Mouse (Mus musculus): ENCODE data around the gene Fabp3. TPM values are rescaled to one million over a fixed set of nuclear protein-coding genes. Genes with fewer than 3 reads are reported as not detected.
A peak's percentile ranks its signal among the peaks of the same experiment; 100 is the strongest.

Fabp3 gene
- polyA plus RNA-seq, 1 experiment from 2014 or later: 74.2 TPM

DNA sequence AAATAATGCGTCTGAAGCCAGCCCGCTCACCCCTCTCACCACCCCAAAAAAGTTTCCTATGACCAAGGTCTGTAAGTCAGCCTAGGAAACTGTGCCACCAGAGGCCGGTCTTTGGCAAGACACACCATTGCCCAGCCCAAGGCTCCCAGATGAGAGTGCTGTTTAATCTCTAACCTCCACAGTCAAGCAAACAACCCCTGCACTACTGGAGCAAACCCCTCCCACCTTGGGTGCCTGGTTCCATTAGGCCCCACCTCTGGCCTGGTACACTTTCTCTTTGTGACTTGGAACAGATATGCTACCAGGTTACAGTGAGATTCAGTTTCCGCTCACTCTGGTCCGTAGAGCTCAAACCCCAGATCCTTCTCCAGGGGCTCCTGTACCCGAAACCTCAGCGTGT lies 41.3 kb upstream of the Fabp3 start:
- Histone ChIP-seq H3K4me2 (replicated peaks; ENCODE audit: low read depth) (peak overlapping the region; percentile 43), H3K4me1 (replicated peaks; ENCODE audit: control insufficient read depth, insufficient read depth) (no peaks in the 10 kb centered on the region), H3K36me3 (ENCODE audit: control insufficient read depth, insufficient read depth, low read length) (no peaks in the 10 kb centered on the region), H3K27ac (replicated peaks) (peak overlapping the region; percentile 90), H3K9me3 (ENCODE audit: control insufficient read depth, low read length) (no peaks in the 10 kb centered on the region), H3K4me3 (ENCODE audit: low read depth, low read length) (0 out of 2 replicates have a peak overlapping the region, but pooled peaks have one; percentile 17), H3K9ac (ENCODE audit: low read length) (peak overlapping the region; percentile 35; the same call in 1 of the 2 replicates), H3K27me3 (ENCODE audit: control insufficient read depth, insufficient read depth, low read length) (no peaks in the 10 kb centered on the region)
- 53% methylated on average over 7 of the region's 7 CpGs for WGBS
- DNase-seq (ENCODE audit: low spot score) (peak; percentile 88), ATAC-seq (ENCODE audit: low FRiP score, low TSS enrichment) (peak; percentile 91)
- TF ChIP-seq EP300 (optimal IDR thresholded peaks at IDR 0.05): no peak
- peak; percentile 29 for TF ChIP-seq CTCF (IDR thresholded peaks at IDR 0.05; ENCODE audit: low read depth)

DNA sequence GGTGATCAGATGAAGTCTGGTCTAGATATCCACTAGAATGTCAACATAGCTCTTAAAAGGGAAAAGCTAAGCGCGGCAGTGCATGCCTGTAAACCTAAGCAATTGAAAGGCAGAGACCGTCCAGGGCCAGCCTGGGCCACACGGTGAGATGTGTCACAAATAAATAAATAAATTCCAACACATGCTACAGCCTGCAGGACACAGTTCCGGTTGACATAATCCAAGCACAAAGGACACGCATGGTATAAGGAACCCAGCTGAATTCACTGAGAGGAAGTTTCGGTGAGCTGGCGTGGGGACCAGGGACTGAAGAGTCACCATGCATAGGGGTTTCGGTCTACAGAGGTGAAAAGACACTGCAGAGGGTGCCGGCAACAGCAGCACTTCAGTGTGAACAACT lies 39.7 kb upstream of the Fabp3 start:
- ATAC-seq (ENCODE audit: low FRiP score, low TSS enrichment): no peak
- Histone ChIP-seq H3K27ac (replicated peaks) (0 out of 2 replicates have a peak overlapping the region, but pooled peaks have one; percentile 56), H3K36me3 (ENCODE audit: control insufficient read depth, insufficient read depth, low read length) (no peaks in the 10 kb centered on the region), H3K9me3 (ENCODE audit: control insufficient read depth, low read length) (no peaks in the 10 kb centered on the region), H3K9ac (ENCODE audit: low read length) (no peak overlapping the region), H3K4me2 (replicated peaks; ENCODE audit: low read depth) (no peak overlapping the region), H3K4me1 (replicated peaks; ENCODE audit: control insufficient read depth, insufficient read depth) (no peaks in the 10 kb centered on the region), H3K27me3 (ENCODE audit: control insufficient read depth, insufficient read depth, low read length) (no peaks in the 10 kb centered on the region), H3K4me3 (ENCODE audit: low read depth, low read length) (no peak overlapping the region)
- TF ChIP-seq EP300 (optimal IDR thresholded peaks at IDR 0.05): no peak
- no peak for TF ChIP-seq CTCF (IDR thresholded peaks at IDR 0.05; ENCODE audit: low read depth)
- DNase-seq (ENCODE audit: low spot score): no peak
- 61% methylated on average over 10 of the region's 10 CpGs for WGBS

DNA sequence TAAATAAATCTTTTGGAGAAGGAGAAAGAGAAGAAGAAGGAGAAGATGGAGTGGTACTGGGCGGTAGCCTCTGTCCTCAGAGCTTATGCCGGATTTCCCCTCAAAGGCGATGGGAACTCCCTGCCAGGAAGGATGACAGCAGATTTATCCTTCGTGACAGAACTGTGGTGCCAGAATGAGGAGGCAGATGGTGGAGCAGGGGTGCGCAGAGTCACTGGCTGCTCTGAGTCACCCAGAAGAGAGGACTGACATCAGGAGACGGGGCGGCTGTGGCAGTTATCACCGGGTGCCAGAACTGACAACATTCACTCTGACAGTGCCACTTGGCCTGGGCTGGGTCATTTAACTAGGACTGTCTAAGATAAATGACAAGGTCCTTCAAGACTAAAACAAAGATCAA lies 38.3 kb upstream of the Fabp3 start:
- H3K27me3 ChIP-seq (ENCODE audit: control insufficient read depth, insufficient read depth, low read length): no peaks in the 10 kb centered on the region
- no peak overlapping the region for H3K27ac ChIP-seq (replicated peaks)
- H3K36me3 ChIP-seq (ENCODE audit: control insufficient read depth, insufficient read depth, low read length): no peaks in the 10 kb centered on the region
- no peak for TF ChIP-seq EP300 (optimal IDR thresholded peaks at IDR 0.05)
- no peak for TF ChIP-seq CTCF (IDR thresholded peaks at IDR 0.05; ENCODE audit: low read depth)
- H3K4me3 ChIP-seq (ENCODE audit: low read depth, low read length): no peak overlapping the region
- no peak overlapping the region for H3K4me2 ChIP-seq (replicated peaks; ENCODE audit: low read depth)
- 82% methylated on average over 8 of the region's 8 CpGs for WGBS
- no peaks in the 10 kb centered on the region for H3K9me3 ChIP-seq (ENCODE audit: control insufficient read depth, low read length)
- ATAC-seq (ENCODE audit: low FRiP score, low TSS enrichment): no peak
- no peaks in the 10 kb centered on the region for H3K4me1 ChIP-seq (replicated peaks; ENCODE audit: control insufficient read depth, insufficient read depth)
- no peak for DNase-seq (ENCODE audit: low spot score)
- H3K9ac ChIP-seq (ENCODE audit: low read length): no peak overlapping the region

DNA sequence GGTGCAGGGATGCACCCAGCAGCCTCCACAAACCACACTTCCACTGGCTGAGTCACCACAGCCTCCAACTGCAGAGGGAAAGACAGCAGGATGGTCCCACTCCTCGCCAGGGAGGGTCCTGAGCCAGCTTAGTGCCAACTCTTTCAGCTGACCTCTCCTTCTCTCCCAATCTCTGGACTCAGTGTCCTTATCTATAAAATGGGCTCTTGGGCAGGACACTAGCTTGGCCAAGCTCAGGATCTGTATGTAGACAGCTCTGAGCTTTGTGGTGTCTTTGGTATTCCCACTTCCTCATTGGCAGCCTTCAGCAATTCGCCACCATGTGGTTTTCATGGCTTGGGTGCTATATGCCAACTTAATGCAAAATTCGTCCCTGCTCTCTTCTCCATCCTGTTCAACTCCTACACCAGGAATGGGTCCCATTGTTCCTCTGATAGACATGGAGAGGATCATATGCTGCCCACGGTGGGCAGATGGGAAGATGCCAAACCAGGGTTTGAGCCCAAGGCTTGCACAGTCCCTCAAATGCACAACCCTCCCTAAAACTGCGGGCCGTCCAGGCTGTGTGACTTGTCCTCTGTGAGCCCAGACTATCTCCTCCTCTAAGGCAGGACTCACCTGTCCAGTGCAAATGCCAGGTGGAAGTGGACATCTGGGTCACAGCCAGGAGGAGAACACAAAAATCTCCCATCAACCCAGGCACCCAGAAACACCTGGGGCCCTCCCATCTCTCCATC lies 37.6 kb upstream of the Fabp3 start:
- H3K9me3 ChIP-seq (ENCODE audit: control insufficient read depth, low read length): no peaks in the 10 kb centered on the region
- H3K4me2 ChIP-seq (replicated peaks; ENCODE audit: low read depth): no peak overlapping the region
- no peak overlapping the region for H3K4me3 ChIP-seq (ENCODE audit: low read depth, low read length)
- 78% methylated on average over 6 of the region's 6 CpGs for whole genome bisulfite sequencing
- H3K4me1 ChIP-seq (replicated peaks; ENCODE audit: control insufficient read depth, insufficient read depth): no peaks in the 10 kb centered on the region
- no peak overlapping the region for H3K27ac ChIP-seq (replicated peaks)
- ATAC-seq (ENCODE audit: low FRiP score, low TSS enrichment) (no peak), DNase-seq (ENCODE audit: low spot score) (no peak)
- no peak for TF ChIP-seq EP300 (optimal IDR thresholded peaks at IDR 0.05)
- no peak for TF ChIP-seq CTCF (IDR thresholded peaks at IDR 0.05; ENCODE audit: low read depth)
- H3K9ac ChIP-seq (ENCODE audit: low read length): no peak overlapping the region
- no peaks in the 10 kb centered on the region for H3K27me3 ChIP-seq (ENCODE audit: control insufficient read depth, insufficient read depth, low read length)
- no peaks in the 10 kb centered on the region for H3K36me3 ChIP-seq (ENCODE audit: control insufficient read depth, insufficient read depth, low read length)

DNA sequence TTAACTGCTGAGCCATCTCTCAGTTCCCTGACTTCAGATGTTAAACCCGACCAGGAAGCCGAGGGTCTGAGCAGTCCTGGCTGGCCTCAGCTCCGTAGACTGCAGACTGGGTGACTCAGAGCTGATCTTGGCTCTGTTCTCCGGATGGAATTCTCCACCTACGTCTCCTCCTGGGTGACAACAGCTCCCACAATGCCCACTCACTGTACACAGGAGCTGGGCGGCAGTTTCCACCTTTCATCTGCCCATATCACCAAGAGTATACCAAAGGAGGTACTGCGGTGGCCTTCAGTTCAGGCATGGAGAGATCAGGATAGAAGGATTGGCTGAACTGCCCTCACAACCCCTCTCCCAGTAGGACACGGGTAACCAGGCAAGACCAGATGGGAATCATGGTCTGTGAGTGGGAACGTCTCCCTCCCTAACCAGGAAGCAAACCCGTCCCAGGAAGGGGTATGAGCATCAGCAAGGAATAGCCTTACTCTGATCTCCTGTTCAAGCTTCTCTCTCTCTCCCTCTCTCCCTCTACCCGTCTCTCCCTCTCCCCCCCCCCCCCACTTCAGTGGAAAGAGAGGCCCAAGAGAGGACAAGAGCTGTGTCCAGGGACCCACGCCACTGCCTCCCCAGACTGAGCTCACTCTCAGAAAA lies 34.6 kb upstream of the Fabp3 start:
- H3K9ac ChIP-seq (ENCODE audit: low read length): peak overlapping the region; percentile 78; the same call in 1 of the 2 replicates
- 13% methylated on average over 11 of the region's 12 CpGs for WGBS
- peak; percentile 89 for ATAC-seq (ENCODE audit: low FRiP score, low TSS enrichment)
- no peaks in the 10 kb centered on the region for H3K27me3 ChIP-seq (ENCODE audit: control insufficient read depth, insufficient read depth, low read length)
- TF ChIP-seq CTCF (IDR thresholded peaks at IDR 0.05; ENCODE audit: low read depth) (no peak), EP300 (optimal IDR thresholded peaks at IDR 0.05) (no peak)
- peak overlapping the region; percentile 60 for H3K4me3 ChIP-seq (ENCODE audit: low read depth, low read length)
- H3K4me1 ChIP-seq (replicated peaks; ENCODE audit: control insufficient read depth, insufficient read depth): no peaks in the 10 kb centered on the region
- peak overlapping the region; percentile 80 for H3K4me2 ChIP-seq (replicated peaks; ENCODE audit: low read depth)
- DNase-seq (ENCODE audit: low spot score): peak; percentile 86
- no peaks in the 10 kb centered on the region for H3K9me3 ChIP-seq (ENCODE audit: control insufficient read depth, low read length)
- no peaks in the 10 kb centered on the region for H3K36me3 ChIP-seq (ENCODE audit: control insufficient read depth, insufficient read depth, low read length)
- H3K27ac ChIP-seq (replicated peaks): peak overlapping the region; percentile 86

Measured in stomach, postnatal 0 days (tissue).